Mouse (Mus musculus) liver, postnatal 0 days (tissue): ENCODE measurements around the gene 1520401A03Rik.

Source experiments
- CTCF ChIP-seq: sonication (generic); IDR thresholded peaks from 2 replicates; pipeline ENCODE4 v1.5.1; 2016; ENCODE audit warnings: antibody characterized with exemption, low read depth
- EP300 ChIP-seq: IDR thresholded peaks from 2 replicates; pipeline ENCODE4 v1.6.1; 2016; ENCODE audit warnings: antibody characterized with exemption, low read depth, mild to moderate bottlenecking

- no peak for TF ChIP-seq CTCF
- no peak for TF ChIP-seq EP300
These were observed 61.7 kb downstream of the 1520401A03Rik start for GRCm38 (mm10) chr17:23660876-23661200.
